Comparison of ENCODE assay signal across 8 mouse cellular contexts in the genomic region with DNA sequence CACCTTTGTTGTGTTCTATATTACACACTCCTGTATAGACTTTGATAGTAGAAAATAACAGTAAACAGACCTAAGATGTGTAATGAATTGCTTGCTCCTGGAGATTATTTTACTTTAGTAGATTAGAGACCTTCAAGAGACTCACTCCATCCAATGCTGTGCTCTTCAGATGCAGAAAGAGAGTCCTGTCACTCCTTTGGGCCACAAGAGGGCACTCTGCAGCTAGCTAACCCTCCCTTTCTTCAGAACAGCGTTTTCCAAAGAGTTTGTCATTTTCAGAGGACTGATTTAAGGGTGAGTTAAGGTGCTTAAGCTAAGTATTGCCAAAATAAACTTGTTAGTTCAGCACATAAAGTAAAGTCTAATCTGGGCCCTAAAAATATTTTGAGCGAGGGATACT. TPM values are rescaled to one million over a fixed set of nuclear protein-coding genes. Genes with fewer than 3 reads are reported as not detected.
DNase-seq lines count a peak whose midpoint lies in the region; ATAC-seq and TF ChIP-seq lines count a peak whose summit lies in the region.

No protein-coding gene starts in this region.

- DNase-seq in adrenal gland, adult 2 months: peak; percentile 43
- no peak for DNase-seq in adrenal gland, adult 18-20 months (ENCODE audit: low spot score in 2 of 2)
- peak; percentile 25 for DNase-seq in midbrain, embryonic 10.5 days (ENCODE audit: low spot score)
- DNase-seq in cerebellum, adult 11 months: peak; percentile 27
- DNase-seq in heart, postnatal 0 days (ENCODE audit: low spot score): peak; percentile 63
- peak; percentile 36 for DNase-seq in liver, postnatal 0 days
- DNase-seq in right cerebral cortex, adult 2 months (ENCODE audit: low spot score in 2 of 2): peak; percentile 28 to 42

- no peak overlapping the region for H3K27ac ChIP-seq in midbrain, embryonic 10.5 days (replicated peaks)
- no peak overlapping the region for H3K27ac ChIP-seq in midbrain, embryonic 16.5 days (ENCODE audit: low read length)
- H3K27ac ChIP-seq in heart, postnatal 0 days (ENCODE audit: low read depth): no peak overlapping the region
- no peak overlapping the region for H3K27ac ChIP-seq in liver, postnatal 0 days (ENCODE audit: low read depth)

- no peaks in the 10 kb centered on the region for H3K27me3 ChIP-seq in midbrain, embryonic 10.5 days (ENCODE audit: low read depth, poor library complexity, severe bottlenecking)
- H3K27me3 ChIP-seq in midbrain, embryonic 16.5 days (ENCODE audit: control insufficient read depth, insufficient read depth, low read depth, low read length): no peaks in the 10 kb centered on the region
- no peaks in the 10 kb centered on the region for H3K27me3 ChIP-seq in heart, postnatal 0 days (ENCODE audit: control insufficient read depth, insufficient read depth, low read length)
- H3K27me3 ChIP-seq in liver, postnatal 0 days (ENCODE audit: insufficient read depth, low read length): no peaks in the 10 kb centered on the region

- H3K4me1 ChIP-seq in midbrain, embryonic 10.5 days: no peaks in the 10 kb centered on the region
- no peaks in the 10 kb centered on the region for H3K4me1 ChIP-seq in midbrain, embryonic 16.5 days (ENCODE audit: control insufficient read depth, insufficient read depth, low read length)
- H3K4me1 ChIP-seq in heart, postnatal 0 days (ENCODE audit: control insufficient read depth, insufficient read depth): no peaks in the 10 kb centered on the region
- no peaks in the 10 kb centered on the region; the same call in 1 of the 2 replicates for H3K4me1 ChIP-seq in liver, postnatal 0 days (ENCODE audit: insufficient read depth)

- TF ChIP-seq EP300 in heart, postnatal 0 days (IDR thresholded peaks at IDR 0.05; ENCODE audit: low read depth): no peak
- no peak for TF ChIP-seq EP300 in liver, postnatal 0 days (IDR thresholded peaks at IDR 0.05; ENCODE audit: low read depth)

- peaks cover 63% of the 10 kb centered on the region for H3K36me3 ChIP-seq in midbrain, embryonic 10.5 days
- no peaks in the 10 kb centered on the region for H3K36me3 ChIP-seq in midbrain, embryonic 16.5 days (ENCODE audit: control insufficient read depth, insufficient read depth, low read length)
- H3K36me3 ChIP-seq in heart, postnatal 0 days (replicated peaks; ENCODE audit: control insufficient read depth, insufficient read depth, low read length): 0 out of 2 replicates have a peak, but pooled peaks cover 5% of the 10 kb centered on the region
- peaks cover 25% of the 10 kb centered on the region; the same call in 1 of the 2 replicates for H3K36me3 ChIP-seq in liver, postnatal 0 days (replicated peaks; ENCODE audit: insufficient read depth, low read length)

- WGBS in midbrain, embryonic 10.5 days: 80% methylated on average over 2 of the region's 2 CpGs
- 61% methylated on average over 2 of the region's 2 CpGs for WGBS in midbrain, embryonic 16.5 days
- 57% methylated on average over 2 of the region's 2 CpGs for whole genome bisulfite sequencing in heart, postnatal 0 days
- 63% methylated on average over 2 of the region's 2 CpGs for WGBS in liver, postnatal 0 days (ENCODE audit: insufficient replicate concordance)

- no peak overlapping the region for H3K4me3 ChIP-seq in midbrain, embryonic 10.5 days
- no peak overlapping the region for H3K4me3 ChIP-seq in midbrain, embryonic 16.5 days (ENCODE audit: low read depth, low read length)
- no peak overlapping the region for H3K4me3 ChIP-seq in heart, postnatal 0 days (ENCODE audit: low read depth, low read length)
- no peak overlapping the region for H3K4me3 ChIP-seq in liver, postnatal 0 days (ENCODE audit: low read depth, low read length)

- no peak overlapping the region for H3K9ac ChIP-seq in midbrain, embryonic 16.5 days (ENCODE audit: low read depth, low read length)
- no peak overlapping the region for H3K9ac ChIP-seq in heart, postnatal 0 days (replicated peaks; ENCODE audit: low read depth, low read length)
- no peak overlapping the region for H3K9ac ChIP-seq in liver, postnatal 0 days (replicated peaks)

- H3K4me2 ChIP-seq in midbrain, embryonic 16.5 days (ENCODE audit: low read length): no peak overlapping the region
- no peak overlapping the region for H3K4me2 ChIP-seq in heart, postnatal 0 days (ENCODE audit: low read depth, low read length)
- H3K4me2 ChIP-seq in liver, postnatal 0 days (ENCODE audit: low read depth, low read length): no peak overlapping the region

- TF ChIP-seq CTCF in heart, postnatal 0 days (IDR thresholded peaks at IDR 0.05; ENCODE audit: low read depth): peak; percentile 73
- TF ChIP-seq CTCF in liver, postnatal 0 days (IDR thresholded peaks at IDR 0.05; ENCODE audit: low read depth): peak; percentile 80

- no peaks in the 10 kb centered on the region for H3K9me3 ChIP-seq in midbrain, embryonic 10.5 days (replicated peaks)
- H3K9me3 ChIP-seq in midbrain, embryonic 16.5 days (replicated peaks; ENCODE audit: control insufficient read depth, low read length, poor library complexity, severe bottlenecking): no peaks in the 10 kb centered on the region
- no peaks in the 10 kb centered on the region for H3K9me3 ChIP-seq in heart, postnatal 0 days (replicated peaks; ENCODE audit: control insufficient read depth, low read length)
- H3K9me3 ChIP-seq in liver, postnatal 0 days (ENCODE audit: low read length): no peaks in the 10 kb centered on the region

- ATAC-seq in midbrain, embryonic 16.5 days: no peak; the same call in 1 of the 2 replicates
- ATAC-seq in heart, postnatal 0 days (ENCODE audit: insufficient read depth, low read depth): no peak
- no peak for ATAC-seq in liver, postnatal 0 days

RNA-seq across cellular contexts. Expression of gene Pum2, which starts 25.0 kb away (rescaled TPM):
- total RNA-seq in adrenal gland, adult 2 months (2021): 100 to 1,000 TPM; 118 to 121 TPM
- 28.8 and 33.5 TPM in 2 replicates for polyA plus RNA-seq in adrenal gland, adult 2 months (2012; rRNA removed)
- total RNA-seq in adrenal gland, adult 18-20 months (2021): 100 to 1,000 TPM; 116 to 149 TPM
- 67.4 TPM in 2 replicates for polyA plus RNA-seq in midbrain, embryonic 10.5 days (2016; fragmentation: Nextera tagmentation; extraction: Ambion mirVana)
- 48.9 and 55.1 TPM in 2 replicates for polyA plus RNA-seq in midbrain, embryonic 16.5 days (2015; fragmentation: Nextera tagmentation; extraction: Ambion mirVana)
- 100 TPM in 2 replicates for total RNA-seq in heart, postnatal 0 days (2014; rRNA removed; ENCODE audit: low replicate concordance)
- polyA plus RNA-seq in heart, postnatal 0 days (2015; fragmentation: Nextera tagmentation; extraction: Ambion mirVana): 18.6 and 20.9 TPM in 2 replicates
- 11.7 and 11.9 TPM in 2 replicates for polyA plus RNA-seq in liver, postnatal 0 days (2015; fragmentation: Nextera tagmentation; extraction: Ambion mirVana)

Comparison
In these comparisons a context has a peak if more than half of its experiments do, and no peak if none do; other contexts are left out.
1. DNase-seq: peak in adrenal gland, adult 2 months (single experiment), midbrain, embryonic 10.5 days (single experiment), cerebellum, adult 11 months (single experiment), heart, postnatal 0 days (single experiment), liver, postnatal 0 days (single experiment) and right cerebral cortex, adult 2 months (2 of 2); none in adrenal gland, adult 18-20 months (0 of 2).